Mouse (Mus musculus) CH12.LX (cell line): ENCODE measurements around the gene Bcar1. TPM values are rescaled to one million over a fixed set of nuclear protein-coding genes. Genes with fewer than 3 reads are reported as not detected.

Experiments used
- DNase-seq: peaks from one replicate; pipeline ENCODE4 v3.0.0-alpha.2; 2013; ENCODE audit errors: extremely low read depth
- H3K27ac ChIP-seq: 2 replicates; pipeline ENCODE4 v1.5.1; 2012; ENCODE audit warnings: low read depth, mild to moderate bottlenecking, control low read depth, moderate library complexity; ENCODE audit not compliant: insufficient read depth
- H3K27me3 ChIP-seq: replicated peaks from 2 replicates; pipeline ENCODE3; 2012; ENCODE audit warnings: inconsistent platforms
- H3K36me3 ChIP-seq, 2 experiments: replicated peaks in 1 of 2; 2 replicates each; pipeline versions ENCODE3 to v1.6.1; 2012; ENCODE audit warnings: inconsistent platforms in 1 of 2, low read length in 1 of 2, mild to moderate bottlenecking in 1 of 2, mixed read lengths in 1 of 2, moderate library complexity in 1 of 2; ENCODE audit not compliant: control insufficient read depth in 1 of 2, insufficient read depth in 1 of 2
- H3K4me1 ChIP-seq, 2 experiments: 2 replicates each; pipeline ENCODE4 v1.6.1; 2012; ENCODE audit warnings: inconsistent platforms in 1 of 2, moderate library complexity in 1 of 2; ENCODE audit not compliant: insufficient read depth in 2 of 2, control insufficient read depth in 1 of 2
- H3K4me2 ChIP-seq: 2 replicates; pipeline ENCODE4 v1.6.1; 2012; ENCODE audit warnings: low read depth, mild to moderate bottlenecking, control low read depth; ENCODE audit not compliant: poor library complexity, insufficient read depth, severe bottlenecking
- H3K4me3 ChIP-seq, 3 experiments: fragments of 150-350 bp in 1 of 3; sonication (generic) in 1 of 3; replicated peaks in 1 of 3; 2 replicates each; pipeline versions ENCODE3 to v1.5.1; 2011 to 2012; ENCODE audit warnings: low read depth in 2 of 3, low read length in 2 of 3, mild to moderate bottlenecking in 2 of 3, moderate library complexity in 2 of 3, control low read depth in 1 of 3, improper control_type of control experiment in 1 of 3, inconsistent platforms in 1 of 3, mixed read lengths in 1 of 3; ENCODE audit not compliant: poor library complexity in 1 of 3
- H3K79me2 ChIP-seq: replicated peaks from 2 replicates; pipeline ENCODE4 v1.6.1; 2012; ENCODE audit warnings: mild to moderate bottlenecking, moderate library complexity; ENCODE audit not compliant: control insufficient read depth, poor library complexity, insufficient read depth, severe bottlenecking; ENCODE audit errors: extremely low read depth
- H3K9ac ChIP-seq: 2 replicates; pipeline ENCODE4 v1.6.1; 2012; ENCODE audit warnings: low read depth, mild to moderate bottlenecking, control low read depth, moderate library complexity; ENCODE audit not compliant: insufficient read depth
- H3K9me3 ChIP-seq: replicated peaks from 2 replicates; pipeline ENCODE3; 2012; ENCODE audit warnings: low read length, inconsistent platforms, mixed read lengths
- CHD2 ChIP-seq: IDR thresholded peaks from 2 replicates; pipeline ENCODE4 v1.6.1; 2011; ENCODE audit warnings: low read length, improper control_type of control experiment
- E2F4 ChIP-seq: IDR thresholded peaks from 2 replicates; pipeline ENCODE4 v1.6.1; 2011; ENCODE audit warnings: low read depth, low read length, improper control_type of control experiment; ENCODE audit not compliant: insufficient replicate concordance
- ETS1 ChIP-seq: conservative IDR thresholded peaks from 2 replicates; pipeline ENCODE4 v1.6.1; 2012; ENCODE audit warnings: low read depth, mild to moderate bottlenecking, inconsistent platforms, low read length, improper control_type of control experiment, moderate library complexity
- GABPA ChIP-seq: IDR thresholded peaks from 2 replicates; pipeline ENCODE4 v1.6.1; 2012; ENCODE audit warnings: low read depth, low read length, improper control_type of control experiment, inconsistent platforms; ENCODE audit not compliant: insufficient replicate concordance
- HCFC1 ChIP-seq: IDR thresholded peaks from 2 replicates; pipeline ENCODE4 v1.6.1; 2012; ENCODE audit warnings: low read depth, mild to moderate bottlenecking, inconsistent platforms, low read length, improper control_type of control experiment
- JUN ChIP-seq: IDR thresholded peaks from 2 replicates; pipeline ENCODE4 v1.6.1; 2011; ENCODE audit warnings: low read depth, mild to moderate bottlenecking, low read length, improper control_type of control experiment, moderate library complexity; ENCODE audit not compliant: insufficient read depth
- KAT2A ChIP-seq: IDR thresholded peaks from 2 replicates; pipeline ENCODE4 v1.6.1; 2012; ENCODE audit warnings: low read length, improper control_type of control experiment, inconsistent platforms; ENCODE audit not compliant: insufficient replicate concordance
- MAX ChIP-seq: IDR thresholded peaks from 2 replicates; pipeline ENCODE4 v1.6.1; 2011; ENCODE audit warnings: low read length, improper control_type of control experiment
- MEF2A ChIP-seq: IDR thresholded peaks from 2 replicates; pipeline ENCODE4 v1.6.1; 2014; ENCODE audit warnings: low read depth, mild to moderate bottlenecking, inconsistent platforms, low read length, improper control_type of control experiment, borderline replicate concordance
- MXI1 ChIP-seq: IDR thresholded peaks from 2 replicates; pipeline ENCODE4 v1.6.1; 2011; ENCODE audit warnings: mild to moderate bottlenecking, low read depth, low read length, improper control_type of control experiment
- PAX5 ChIP-seq: IDR thresholded peaks from 2 replicates; pipeline ENCODE4 v1.6.1; 2012; ENCODE audit warnings: low read length, inconsistent platforms, mixed read lengths
- POLR2AphosphoS2 ChIP-seq: IDR thresholded peaks from 2 replicates; pipeline ENCODE4 v1.6.1; 2011; ENCODE audit warnings: low read depth, low read length, improper control_type of control experiment
- RAD21 ChIP-seq: IDR thresholded peaks from 2 replicates; pipeline ENCODE4 v1.6.1; 2011; ENCODE audit warnings: low read depth, mild to moderate bottlenecking, low read length, improper control_type of control experiment, moderate library complexity
- SIN3A ChIP-seq: IDR thresholded peaks from 2 replicates; pipeline ENCODE4 v1.6.1; 2012; ENCODE audit warnings: low read length, improper control_type of control experiment, inconsistent platforms
- UBTF ChIP-seq: IDR thresholded peaks from 2 replicates; pipeline ENCODE4 v1.6.1; 2012; ENCODE audit warnings: low read depth, mild to moderate bottlenecking, inconsistent platforms, low read length, improper control_type of control experiment, moderate library complexity
- USF1 ChIP-seq: IDR thresholded peaks from 2 replicates; pipeline ENCODE4 v1.6.1; 2014; ENCODE audit warnings: low read depth, mild to moderate bottlenecking, inconsistent platforms, low read length, improper control_type of control experiment
- USF2 ChIP-seq: conservative IDR thresholded peaks from 2 replicates; pipeline ENCODE4 v1.6.1; 2011; ENCODE audit warnings: low read depth, low read length, improper control_type of control experiment
- ZNF384 ChIP-seq: IDR thresholded peaks from 2 replicates; pipeline ENCODE4 v1.6.1; 2012; ENCODE audit warnings: low read depth, low read length, improper control_type of control experiment, inconsistent platforms
- dilution Hi-C: fragments of 300-500 bp; cut with MboI; formaldehyde crosslinking; loops from 2 replicates; pipeline ENCODE4 v1.14.3; 2020; ENCODE audit warnings: low sequenced_read_pairs; ENCODE audit not compliant: extremely low pct_unique_long_range_greater_than_20kb, extremely low pct_ligation_motif_present
- in situ Hi-C: fragments of 300-500 bp; cut with MboI; formaldehyde crosslinking; loops from 3 replicates; pipeline ENCODE4 v1.14.3; 2019; ENCODE audit warnings: low sequenced_read_pairs, low pct_ligation_motif_present, low pct_unique_long_range_greater_than_20kb, mixed read lengths
- polyA plus RNA-seq: library from polyadenylated mRNA; unstranded; fragments of >175 nt; gene quantifications from 2 replicates; pipeline ENCODE4 v1.2.1, GENCODE M21; 2012; ENCODE audit warnings: low read depth; ENCODE audit not compliant: insufficient read length
- total RNA-seq, 2 experiments: library from RNA; depleted of rRNA; stranded (reverse); fragments of 300-350 nt in 1 of 2; fragments of >200 nt in 1 of 2; gene quantifications; 2 replicates each; pipeline ENCODE4 v1.2.3; 2012 to 2014

Gene Bcar1
- total and polyA plus RNA-seq, 3 experiments: 0.97 to 2.1 (median 1.2) TPM

- no peak for DNase-seq
- TF ChIP-seq MXI1 (no peak), USF2 (no peak), POLR2AphosphoS2 (no peak), KAT2A (no peak), PAX5 (no peak), HCFC1 (no peak)
- Histone ChIP-seq H3K27ac (no peak overlapping the region), H3K9ac (no peak overlapping the region), H3K4me1 (no peaks in the 10 kb centered on the region), H3K79me2 (no peaks in the 10 kb centered on the region), H3K27me3 (peaks cover 17% of the 10 kb centered on the region), H3K36me3 (no peaks in the 10 kb centered on the region), H3K4me3 (no peak overlapping the region), H3K4me2 (no peak overlapping the region), H3K9me3 (no peaks in the 10 kb centered on the region)
- in situ Hi-C loops (loop anchor here (10.0 kb wide), 1 partner anchor 135 kb away; no protein-coding TSS in a partner anchor), dilution Hi-C loops (no loop called here)
Measured at GRCm38 (mm10) chr8:111700201-111700600, 43.4 kb downstream of the Bcar1 start.

GRCm38 (mm10) chr8:111699035-111699434 is 44.6 kb downstream of the Bcar1 start:
- H3K27me3 ChIP-seq: peaks cover 16% of the 10 kb centered on the region
- no peaks in the 10 kb centered on the region for H3K36me3 ChIP-seq
- no peak for DNase-seq
- dilution Hi-C loops (no loop called here), in situ Hi-C loops (no loop called here)
- TF ChIP-seq KAT2A (no peak), ZNF384 (no peak), USF2 (no peak), MAX (no peak), USF1 (no peak), POLR2AphosphoS2 (no peak), ETS1 (no peak)
- no peak overlapping the region for H3K9ac ChIP-seq
- H3K4me2 ChIP-seq: no peak overlapping the region
- no peaks in the 10 kb centered on the region for H3K4me1 ChIP-seq
- H3K9me3 ChIP-seq: no peaks in the 10 kb centered on the region
- no peaks in the 10 kb centered on the region for H3K79me2 ChIP-seq
- no peak overlapping the region for H3K4me3 ChIP-seq
- H3K27ac ChIP-seq: no peak overlapping the region

DNA sequence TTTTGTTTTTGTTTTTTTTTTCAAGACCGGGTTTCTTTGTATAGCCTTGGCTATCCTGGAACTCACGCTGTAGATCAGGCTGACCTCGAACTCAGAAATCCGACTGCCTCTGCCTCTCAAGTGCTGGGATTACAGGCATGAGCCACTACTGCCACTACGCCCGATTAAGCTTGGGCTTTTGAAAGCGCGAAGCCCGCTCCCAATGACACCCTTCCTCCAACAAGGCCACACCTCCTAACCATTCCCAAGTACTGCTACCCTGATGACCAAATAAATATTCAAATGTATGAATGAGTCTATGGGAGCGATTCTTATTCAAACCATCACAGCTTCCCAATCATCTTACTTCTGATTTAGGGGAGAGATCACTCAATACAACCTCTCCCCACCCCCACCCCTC is 46.0 kb downstream of the Bcar1 start:
- Histone ChIP-seq H3K36me3 (no peaks in the 10 kb centered on the region), H3K79me2 (no peaks in the 10 kb centered on the region), H3K9ac (no peak overlapping the region), H3K4me2 (no peak overlapping the region), H3K4me3 (no peak overlapping the region), H3K27ac (no peak overlapping the region), H3K9me3 (peaks cover 4% of the 10 kb centered on the region), H3K4me1 (no peaks in the 10 kb centered on the region), H3K27me3 (peaks cover 13% of the 10 kb centered on the region)
- dilution Hi-C loops (no loop called here), in situ Hi-C loops (no loop called here)
- DNase-seq: no peak
- no peak for TF ChIP-seq CHD2
- TF ChIP-seq E2F4: no peak
- no peak for TF ChIP-seq ZNF384
- TF ChIP-seq RAD21: no peak
- TF ChIP-seq GABPA: no peak
- TF ChIP-seq MEF2A: no peak
- no peak for TF ChIP-seq JUN
- TF ChIP-seq SIN3A: no peak
- TF ChIP-seq UBTF: no peak
